Mouse (Mus musculus) midbrain, postnatal 0 days (tissue): ENCODE results near the gene Gramd1b. TPM values are rescaled to one million over a fixed set of nuclear protein-coding genes. Genes with fewer than 3 reads are reported as not detected.
A peak's percentile ranks its signal among the peaks of the same experiment; 100 is the strongest.

Source experiments
- ATAC-seq: fragments of 200-750 bp; cut with Nextera tagmentation; 2 replicates; pipeline ENCODE4 v1.8.0; 2017; ENCODE audit warnings: moderate number of reproducible peaks, mild to moderate bottlenecking, moderate TSS enrichment, moderate library complexity; ENCODE audit not compliant: low FRiP score
- DNase-seq: peaks from one replicate; pipeline ENCODE4 v3.0.0-alpha.2; 2015; ENCODE audit warnings: low spot score
- H3K27ac ChIP-seq: fragments of 300-500 bp; sonication (generic); 2 replicates; pipeline ENCODE4 v1.5.1; 2014; ENCODE audit warnings: low read depth, mild to moderate bottlenecking, low read length, mixed read lengths
- H3K27me3 ChIP-seq: fragments of 300-500 bp; sonication (generic); 2 replicates; pipeline ENCODE4 v1.6.1; 2014; ENCODE audit warnings: low read length, control low read depth, mixed read lengths; ENCODE audit not compliant: insufficient read depth
- H3K36me3 ChIP-seq: fragments of 300-500 bp; sonication (generic); 2 replicates; pipeline ENCODE4 v1.6.1; 2014; ENCODE audit warnings: low read length, control low read depth, mixed read lengths; ENCODE audit not compliant: insufficient read depth
- H3K4me1 ChIP-seq: fragments of 300-500 bp; sonication (generic); 2 replicates; pipeline ENCODE4 v1.6.1; 2014; ENCODE audit warnings: mild to moderate bottlenecking, control low read depth, antibody characterized with exemption, low read length, mixed read lengths; ENCODE audit not compliant: insufficient read depth
- H3K4me2 ChIP-seq: fragments of 300-500 bp; sonication (generic); 2 replicates; pipeline ENCODE4 v1.6.1; 2014; ENCODE audit warnings: low read depth, mild to moderate bottlenecking, low read length, mixed read lengths; ENCODE audit not compliant: poor library complexity, severe bottlenecking
- H3K4me3 ChIP-seq: fragments of 300-500 bp; sonication (generic); 2 replicates; pipeline ENCODE4 v1.5.1; 2014; ENCODE audit warnings: low read depth, mild to moderate bottlenecking, low read length, moderate library complexity
- H3K9ac ChIP-seq: fragments of 300-500 bp; sonication (generic); replicated peaks from 2 replicates; pipeline ENCODE4 v1.6.1; 2014; ENCODE audit warnings: mild to moderate bottlenecking, low read length, moderate library complexity, mixed read lengths; ENCODE audit not compliant: poor library complexity, severe bottlenecking
- H3K9me3 ChIP-seq: fragments of 300-500 bp; sonication (generic); 2 replicates; pipeline ENCODE4 v1.6.1; 2016; ENCODE audit warnings: low read length, control low read depth
- CTCF ChIP-seq: IDR thresholded peaks from 2 replicates; pipeline ENCODE4 v1.5.1; 2016; ENCODE audit warnings: antibody characterized with exemption, mild to moderate bottlenecking
- WGBS: fragments of 180-500 bp; shearing (Covaris S2); extraction: QIAGEN DNeasy Blood & Tissue Kit; methylation state at CpG from one replicate; pipeline ENCODE4 v1.1.7; 2014; 5-methylcytosine and 5-hydroxymethylcytosine counted together
- polyA plus RNA-seq: library from polyadenylated mRNA; unstranded; fragments of >200 nt; fragmentation: Nextera tagmentation; extraction: Ambion mirVana; gene quantifications from 2 replicates; pipeline ENCODE4 v1.2.1, GENCODE M21; 2015
- total RNA-seq: library from RNA; depleted of rRNA; stranded (reverse); fragments of >200 nt; gene quantifications from 2 replicates; pipeline ENCODE4 v1.2.3, GENCODE M21; 2014; rRNA removed

Gene Gramd1b
- total RNA-seq (48.3 and 51.8 TPM in 2 replicates), polyA plus RNA-seq (13.2 and 19.1 TPM in 2 replicates)

DNA sequence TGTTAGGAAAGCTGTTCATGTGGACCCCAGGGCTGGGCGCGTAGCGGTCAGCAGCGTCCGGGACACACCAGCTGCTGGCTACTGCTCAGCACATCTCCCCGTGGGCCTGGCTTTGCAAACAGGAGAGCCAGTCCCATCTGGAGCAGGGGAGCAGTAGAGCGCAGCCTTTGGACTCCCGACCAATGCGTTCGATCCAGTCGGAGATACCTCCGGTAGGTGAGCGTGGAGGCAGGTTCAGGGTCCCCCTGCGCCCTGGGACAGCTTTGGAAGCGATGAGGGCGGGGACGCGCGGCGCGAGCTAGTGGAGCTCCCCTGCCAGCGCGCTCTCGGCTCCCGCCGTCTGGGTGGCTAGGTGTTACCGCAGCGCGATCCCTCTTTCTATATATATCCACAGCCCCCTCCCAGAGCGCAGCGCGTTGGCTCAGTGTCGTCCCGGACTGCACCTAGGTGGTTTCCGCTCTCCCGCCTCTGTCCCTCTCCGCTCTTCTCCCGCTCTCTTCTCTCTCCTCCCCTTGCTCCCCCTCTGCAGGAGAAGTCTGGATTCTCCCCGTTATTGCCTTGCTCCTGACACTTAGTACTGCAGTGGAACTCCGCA, at the start of gene Gramd1b:
Gene Gramd1b, minus strand, starts transcription at position 357 of the 595 bp plus-strand sequence.
- H3K36me3 ChIP-seq = no peaks in the 10 kb centered on the region
- H3K4me3 ChIP-seq = peak within 1 kb of the TSS; percentile 62
- peak; percentile 37 for TF ChIP-seq CTCF
- H3K9ac ChIP-seq = peak within 1 kb of the TSS; percentile 74
- H3K4me2 ChIP-seq = peak within 1 kb of the TSS; percentile 88
- DNase-seq (peak; percentile 54), ATAC-seq (peak; percentile 75)
- no peaks in the 10 kb centered on the region for H3K9me3 ChIP-seq
- 2% methylated on average over 36 of the region's 40 CpGs for WGBS
- no peaks in the 10 kb centered on the region for H3K27me3 ChIP-seq
- H3K27ac ChIP-seq = 0 out of 2 replicates have a peak within 1 kb of the TSS, but pooled peaks have one; percentile 32
- no peaks in the 10 kb centered on the region for H3K4me1 ChIP-seq

DNA sequence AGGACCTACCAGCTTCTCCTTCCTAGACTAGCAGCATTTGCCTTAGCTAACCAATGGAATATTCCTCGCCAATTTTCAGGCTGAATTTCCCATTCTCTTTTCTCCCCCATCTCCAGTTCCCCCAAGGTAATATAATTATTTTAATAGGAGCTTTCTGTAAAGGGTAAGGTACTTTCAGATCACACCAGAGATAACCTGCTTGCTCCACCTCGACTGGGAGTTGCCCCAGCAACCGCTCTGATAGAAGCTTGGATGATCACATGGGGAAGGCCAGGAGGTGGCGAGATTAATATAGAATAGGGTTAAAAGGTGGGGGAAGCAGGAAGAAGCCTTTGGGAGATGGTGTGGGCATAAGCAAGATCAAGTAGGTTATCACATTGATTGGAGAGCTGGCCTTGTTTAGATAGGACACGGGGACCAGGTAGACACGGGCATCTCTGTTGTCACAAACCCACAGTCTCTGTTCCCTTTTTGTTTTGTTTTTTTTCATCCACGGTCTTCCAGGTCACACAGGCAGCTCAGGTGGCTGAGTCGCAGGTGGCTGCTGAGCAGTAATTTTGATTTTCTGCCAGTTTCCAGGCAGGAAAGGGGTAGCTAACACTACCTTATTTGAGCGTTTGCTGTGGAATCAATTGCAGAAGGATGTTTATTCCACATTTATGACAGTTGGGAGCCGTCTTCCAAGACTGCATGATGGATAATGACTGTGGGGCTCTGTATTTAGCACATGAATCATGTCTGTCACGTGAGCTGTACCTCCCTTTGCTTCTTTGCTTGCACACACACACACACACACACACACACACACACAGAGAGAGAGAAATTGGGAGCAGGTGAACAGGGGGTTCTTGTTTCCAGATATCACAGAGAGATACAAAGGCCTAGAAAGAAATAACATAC, 47.8 kb upstream of the Gramd1b start:
- H3K9ac ChIP-seq = no peak overlapping the region
- H3K4me3 ChIP-seq = no peak overlapping the region
- H3K27ac ChIP-seq = peak overlapping the region; percentile 40; the same call in 1 of the 2 replicates
- TF ChIP-seq CTCF = no peak
- ATAC-seq (peak; percentile 44; the same call in 1 of the 2 replicates), DNase-seq (peak; percentile 22)
- no peaks in the 10 kb centered on the region for H3K4me1 ChIP-seq
- WGBS = 62% methylated on average over 11 of the region's 11 CpGs
- no peaks in the 10 kb centered on the region for H3K27me3 ChIP-seq
- H3K9me3 ChIP-seq = no peaks in the 10 kb centered on the region
- H3K36me3 ChIP-seq = no peaks in the 10 kb centered on the region
- H3K4me2 ChIP-seq = no peak overlapping the region

- Histone ChIP-seq H3K27me3 (no peaks in the 10 kb centered on the region), H3K36me3 (no peaks in the 10 kb centered on the region), H3K9ac (no peak overlapping the region), H3K4me1 (no peaks in the 10 kb centered on the region), H3K9me3 (no peaks in the 10 kb centered on the region), H3K4me2 (no peak overlapping the region), H3K4me3 (no peak overlapping the region), H3K27ac (no peak overlapping the region)
- ATAC-seq (no peak), DNase-seq (no peak)
- no peak for TF ChIP-seq CTCF
- WGBS = 78% methylated on average over 7 of the region's 7 CpGs
Observed at GRCm38 (mm10) chr9:40577132-40577531, 45.9 kb upstream of the Gramd1b start.

- H3K9ac ChIP-seq = no peak overlapping the region
- no peak for TF ChIP-seq CTCF
- H3K36me3 ChIP-seq = no peaks in the 10 kb centered on the region
- 0 out of 2 replicates have a peak overlapping the region, but pooled peaks have one; percentile 51 for H3K27ac ChIP-seq
- no peaks in the 10 kb centered on the region for H3K4me1 ChIP-seq
- peak; percentile 48 for DNase-seq
- 76% methylated on average over 14 of the region's 14 CpGs for WGBS
- H3K9me3 ChIP-seq = no peaks in the 10 kb centered on the region
- H3K4me2 ChIP-seq = no peak overlapping the region
- ATAC-seq = no peak
- H3K4me3 ChIP-seq = no peak overlapping the region
- H3K27me3 ChIP-seq = no peaks in the 10 kb centered on the region
Observed at GRCm38 (mm10) chr9:40575053-40575985, 44.1 kb upstream of the Gramd1b start.

GRCm38 (mm10) chr9:40571280-40571679, 40.1 kb upstream of the Gramd1b start:
- H3K4me3 ChIP-seq = no peak overlapping the region
- no peak overlapping the region for H3K4me2 ChIP-seq
- no peaks in the 10 kb centered on the region for H3K27me3 ChIP-seq
- H3K9ac ChIP-seq = no peak overlapping the region
- no peak overlapping the region for H3K27ac ChIP-seq
- H3K9me3 ChIP-seq = no peaks in the 10 kb centered on the region
- no peaks in the 10 kb centered on the region for H3K4me1 ChIP-seq
- H3K36me3 ChIP-seq = no peaks in the 10 kb centered on the region
- ATAC-seq = no peak
- TF ChIP-seq CTCF = no peak
- 58% methylated on average over 2 of the region's 2 CpGs for WGBS
- peak; percentile 7 for DNase-seq
